Mouse (Mus musculus) cerebellum, adult 2 months (tissue): Measurements from ENCODE around the gene Pck1.

Experiments
- CTCF ChIP-seq: fragments of 200-500 bp; IDR thresholded peaks from 2 replicates; pipeline ENCODE4 v1.5.1; 2011; ENCODE audit warnings: low read depth, mild to moderate bottlenecking, control low read depth, low read length, moderate library complexity, borderline replicate concordance; ENCODE audit not compliant: insufficient read depth
- POLR2A ChIP-seq: fragments of 200-500 bp; IDR thresholded peaks from 2 replicates; pipeline ENCODE4 v1.6.1; 2011; ENCODE audit warnings: low read length, control low read depth, borderline replicate concordance; ENCODE audit not compliant: insufficient read depth

DNA sequence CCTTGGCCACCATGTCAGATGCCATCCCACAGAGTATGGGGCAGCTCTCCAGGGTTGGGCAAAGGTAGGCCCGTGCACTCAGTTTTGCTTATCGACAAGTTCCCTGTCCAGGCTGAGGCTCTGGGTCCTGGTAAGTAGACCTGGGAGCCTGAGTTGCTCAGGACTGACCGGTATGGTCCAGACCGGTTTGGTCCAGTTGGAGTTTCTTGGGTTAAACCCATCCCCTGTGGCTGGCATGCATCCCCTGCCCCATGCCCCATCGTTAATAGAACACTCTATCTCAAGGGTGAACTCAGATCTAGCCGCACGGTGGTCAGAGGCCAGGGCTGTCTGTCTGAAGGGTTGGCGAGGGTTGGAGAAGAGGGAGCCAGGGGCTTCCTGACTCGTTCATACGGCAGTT lies 12.1 kb downstream of the Pck1 start:
- TF ChIP-seq POLR2A (no peak), CTCF (no peak)
